Mouse (Mus musculus) lung, adult 2 months (tissue): ENCODE data around the gene Net1.

Experiments used
- CTCF ChIP-seq: fragments of 200-500 bp; IDR thresholded peaks from 2 replicates; pipeline ENCODE4 v1.5.1; 2011; ENCODE audit warnings: mild to moderate bottlenecking, low read length, control low read depth; ENCODE audit not compliant: insufficient read depth
- POLR2A ChIP-seq: fragments of 200-500 bp; IDR thresholded peaks from 2 replicates; pipeline ENCODE4 v1.6.1; 2011; ENCODE audit warnings: low read depth, mild to moderate bottlenecking, control low read depth, low read length, borderline replicate concordance; ENCODE audit errors: extremely low read depth

- no peak for TF ChIP-seq CTCF
- TF ChIP-seq POLR2A = no peak
These were observed 6.5 kb upstream of the Net1 start for GRCm38 (mm10) chr13:3924483-3924882.
